Mouse (Mus musculus) olfactory bulb, adult 2 months (tissue): Measurements from ENCODE around the gene Prrt4.

Experiments used
- CTCF ChIP-seq: fragments of 200-500 bp; IDR thresholded peaks from 2 replicates; pipeline ENCODE4 v1.5.1; 2012; ENCODE audit warnings: low read depth, mild to moderate bottlenecking, low read length, moderate library complexity; ENCODE audit not compliant: insufficient read depth
- POLR2A ChIP-seq: fragments of 200-500 bp; IDR thresholded peaks from 2 replicates; pipeline ENCODE4 v1.6.1; 2012; ENCODE audit warnings: mild to moderate bottlenecking, low read depth, low read length, moderate library complexity; ENCODE audit not compliant: insufficient read depth

DNA sequence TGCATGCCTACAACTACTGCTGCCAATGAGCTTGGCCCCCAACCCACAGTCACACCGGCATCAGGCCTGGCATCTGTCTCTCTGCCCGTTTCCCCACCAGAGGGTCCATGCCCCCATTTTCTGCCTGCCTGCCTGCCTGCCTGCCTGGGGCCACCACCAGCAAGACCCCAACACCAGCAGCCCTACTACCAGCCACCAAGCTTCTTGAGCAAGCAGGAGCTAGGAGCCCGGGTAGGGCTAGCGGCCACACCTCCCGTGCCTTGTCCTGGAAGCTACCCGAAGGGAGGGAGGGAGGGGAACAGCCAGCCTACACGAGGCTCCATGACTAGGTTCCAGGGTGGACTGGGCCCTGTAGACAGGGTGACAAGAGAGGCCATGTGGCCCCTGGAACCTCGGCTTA, 22.6 kb upstream of the Prrt4 start:
- TF ChIP-seq CTCF (no peak), POLR2A (no peak)
